Mouse (Mus musculus): ENCODE measurements around the gene Zbtb24.
"Not testable (repeated sequence)": the region's sequence is repeated elsewhere in the genome, so short reads cannot be mapped to it uniquely, and the experiment has no call there.

Gene Zbtb24

DNA sequence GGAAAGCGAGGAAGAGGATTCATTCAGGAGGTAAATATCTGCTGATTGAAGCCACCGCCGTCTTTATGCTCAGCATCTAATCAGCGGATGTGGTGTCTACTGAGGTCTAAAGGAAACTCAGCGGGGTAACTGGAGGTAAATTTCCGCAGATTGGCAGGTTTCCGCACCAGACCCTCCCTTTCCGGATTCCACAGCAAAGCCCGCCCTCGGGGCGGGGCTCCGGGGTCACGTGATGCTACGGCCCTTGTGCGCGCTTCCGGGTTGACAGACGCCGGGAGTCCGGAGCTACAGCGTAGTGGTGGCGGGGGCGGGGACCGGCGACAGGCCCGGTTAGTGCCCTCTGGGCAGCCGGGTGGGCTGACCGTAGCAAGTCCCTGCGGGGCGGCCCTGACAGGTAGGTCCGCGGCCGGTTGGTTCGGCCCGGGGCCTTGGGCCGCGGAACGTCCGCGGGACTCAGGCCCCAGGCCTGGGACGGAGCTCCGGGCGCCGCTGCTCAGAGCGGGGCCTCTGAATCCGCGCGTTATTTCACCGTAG is at the start of gene Zbtb24:
Zbtb24 (plus strand) TSS at position 247 of the 534 bp plus-strand sequence.
- in situ Hi-C loops (cut with MboI, MseI), result no loop called here

DNA sequence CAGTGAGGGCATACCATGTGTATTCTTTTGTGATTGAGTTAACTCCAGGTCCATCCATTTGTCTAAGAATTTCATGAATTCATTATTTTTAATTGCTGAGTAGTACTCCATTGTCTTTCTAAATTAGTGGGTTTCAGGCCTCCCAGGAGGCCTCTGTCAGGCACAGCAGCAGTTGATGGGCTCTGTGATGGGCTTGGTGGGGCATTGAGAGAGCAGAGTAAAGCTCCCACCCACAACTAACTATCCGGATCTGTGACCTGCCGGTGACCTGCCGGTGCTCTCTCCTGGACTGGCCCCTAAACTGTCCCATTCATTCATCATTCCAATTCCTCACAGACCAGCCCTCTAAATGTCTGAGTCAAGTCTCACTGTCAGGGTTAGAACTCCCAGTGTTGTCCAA is 49.1 kb upstream of the Zbtb24 start:
- in situ Hi-C loops (cut with MboI, MseI), result no loop called here

DNA sequence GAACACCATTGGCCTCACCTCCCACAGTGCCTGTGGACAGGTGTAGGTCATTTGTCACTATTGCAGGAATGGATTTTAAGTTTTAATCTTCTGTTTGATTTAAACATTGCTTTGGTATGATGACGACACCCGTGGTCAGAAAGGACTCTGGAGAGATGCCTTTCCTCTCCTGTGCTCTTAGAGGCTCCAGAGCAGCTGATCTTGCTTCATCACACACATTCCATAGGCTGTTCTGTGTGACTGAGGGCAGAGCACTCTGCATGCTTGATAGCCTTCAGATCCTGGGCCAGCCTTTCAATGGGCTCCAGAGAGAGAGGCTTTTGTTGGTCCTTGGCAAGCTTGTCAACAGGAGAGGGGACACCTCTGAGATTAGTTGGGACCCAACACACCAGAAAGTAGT is 46.8 kb upstream of the Zbtb24 start:
- in situ Hi-C loops (cut with MboI, MseI), result no loop called here

DNA sequence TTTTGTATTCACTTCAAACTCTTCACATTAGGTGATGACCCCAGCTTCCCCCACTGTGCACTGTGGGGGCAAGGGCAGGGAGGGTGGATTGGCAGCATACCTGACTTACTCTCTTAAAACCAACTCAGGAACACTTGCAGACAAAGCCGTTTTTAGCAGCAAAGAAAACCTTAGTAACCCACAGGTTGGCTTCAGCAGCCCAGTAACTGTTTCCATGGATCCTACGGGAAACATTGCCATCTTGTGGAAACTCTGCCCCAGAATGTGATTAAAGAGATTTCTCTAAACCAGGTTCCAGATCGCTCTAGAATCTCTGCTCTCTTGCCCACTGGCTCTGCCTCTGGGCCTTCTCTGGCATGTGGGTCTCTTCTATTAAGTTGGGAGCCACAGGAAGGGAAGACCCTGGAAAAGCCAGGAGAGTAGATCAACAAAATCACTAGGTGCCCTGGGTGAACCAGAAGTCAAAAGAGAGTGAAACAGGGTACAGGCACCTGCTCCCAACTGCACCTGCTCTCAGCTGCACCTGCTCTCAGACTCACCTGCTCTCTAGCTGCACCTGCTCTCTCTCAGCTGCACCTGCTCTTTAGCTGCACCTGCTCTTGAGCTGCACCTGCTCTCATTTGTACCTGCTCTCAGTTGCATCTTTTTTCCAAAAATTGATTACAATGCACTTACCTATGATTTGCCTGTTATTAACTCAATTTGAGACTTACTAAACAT is 46.1 kb upstream of the Zbtb24 start:
- in situ Hi-C loops (cut with MboI, MseI), result no loop called here

DNA sequence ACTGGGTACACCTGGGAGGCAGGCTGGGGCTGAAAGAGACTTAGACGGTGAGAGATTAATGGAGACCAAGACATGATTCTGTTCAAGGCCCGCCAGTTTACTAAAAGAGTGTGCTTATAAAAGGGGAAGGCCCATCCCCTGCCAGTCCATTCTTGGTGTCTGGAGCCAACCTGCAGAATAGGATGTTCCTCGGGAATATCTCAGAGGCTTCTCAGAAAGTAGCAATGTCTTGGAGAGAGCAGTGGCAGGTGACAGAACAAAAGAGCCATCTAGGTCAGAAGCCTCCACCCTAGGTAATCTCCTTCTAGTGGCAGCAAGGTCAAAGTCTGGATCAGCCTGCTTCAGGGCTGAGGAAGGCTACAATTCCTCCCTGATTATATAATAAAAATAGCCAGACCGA is 40.0 kb upstream of the Zbtb24 start:
- in situ Hi-C loops (cut with MboI, MseI), result not testable (repeated sequence)

DNA sequence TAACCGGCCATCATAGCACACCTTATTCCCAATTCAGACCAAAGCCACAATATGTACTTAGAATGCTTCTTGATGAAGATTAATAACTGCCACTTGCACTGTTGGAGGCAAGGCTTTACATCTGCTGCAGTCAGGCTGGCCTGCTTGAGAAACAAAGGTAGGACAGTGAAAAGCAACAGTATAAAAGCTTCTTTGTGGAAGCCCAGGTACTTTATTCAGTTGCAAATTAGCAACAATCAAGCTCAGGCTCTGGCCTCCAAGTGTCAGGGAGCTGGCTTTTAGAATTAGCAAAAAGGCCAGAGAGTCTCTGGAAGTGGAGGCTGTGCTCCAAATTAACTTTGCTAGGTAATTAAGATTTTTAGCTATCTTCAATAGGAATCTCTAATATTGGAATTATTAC is 39.4 kb upstream of the Zbtb24 start:
- in situ Hi-C loops (cut with MboI, MseI), result not testable (repeated sequence)

DNA sequence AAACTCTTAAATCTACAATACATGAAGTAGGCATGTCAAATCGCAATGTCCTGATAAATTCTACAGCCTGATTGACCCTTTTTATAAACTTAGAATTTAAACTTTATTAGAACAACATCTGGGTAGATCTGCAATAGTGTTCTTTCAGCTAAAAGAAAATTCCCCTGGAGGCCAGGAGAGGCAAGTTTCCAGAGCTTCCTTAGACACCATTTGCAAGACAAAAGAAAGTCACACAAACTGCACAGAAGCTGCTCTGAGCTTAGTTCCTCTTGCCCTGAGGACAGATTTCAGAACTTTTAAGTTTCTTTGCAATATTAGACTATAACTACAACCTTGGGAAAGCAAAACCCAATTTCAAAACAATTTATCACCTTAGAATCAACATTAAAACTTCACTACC is 36.7 kb upstream of the Zbtb24 start:
- in situ Hi-C loops (cut with MboI, MseI), result not testable (repeated sequence)

DNA sequence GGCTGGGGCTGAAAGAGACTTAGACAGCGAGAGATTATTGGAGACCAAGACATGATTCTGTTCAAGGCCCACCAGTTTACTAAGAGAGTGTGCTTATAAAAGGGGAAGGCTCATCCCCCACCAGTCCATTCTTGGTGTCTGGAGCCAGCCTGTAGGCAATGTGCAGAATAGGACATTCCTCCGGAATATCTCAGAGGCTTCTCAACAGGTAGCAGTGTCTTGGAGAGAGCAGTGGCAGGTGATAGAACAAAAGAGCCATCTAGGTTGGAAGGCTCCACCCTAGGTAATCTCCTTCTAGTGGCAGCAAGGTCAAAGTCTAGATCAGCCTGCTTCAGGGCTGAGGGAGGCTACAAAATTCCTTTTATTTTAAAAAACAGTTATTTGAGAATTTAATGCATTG is 34.8 kb upstream of the Zbtb24 start:
- in situ Hi-C loops (cut with MboI, MseI), result not testable (repeated sequence)

DNA sequence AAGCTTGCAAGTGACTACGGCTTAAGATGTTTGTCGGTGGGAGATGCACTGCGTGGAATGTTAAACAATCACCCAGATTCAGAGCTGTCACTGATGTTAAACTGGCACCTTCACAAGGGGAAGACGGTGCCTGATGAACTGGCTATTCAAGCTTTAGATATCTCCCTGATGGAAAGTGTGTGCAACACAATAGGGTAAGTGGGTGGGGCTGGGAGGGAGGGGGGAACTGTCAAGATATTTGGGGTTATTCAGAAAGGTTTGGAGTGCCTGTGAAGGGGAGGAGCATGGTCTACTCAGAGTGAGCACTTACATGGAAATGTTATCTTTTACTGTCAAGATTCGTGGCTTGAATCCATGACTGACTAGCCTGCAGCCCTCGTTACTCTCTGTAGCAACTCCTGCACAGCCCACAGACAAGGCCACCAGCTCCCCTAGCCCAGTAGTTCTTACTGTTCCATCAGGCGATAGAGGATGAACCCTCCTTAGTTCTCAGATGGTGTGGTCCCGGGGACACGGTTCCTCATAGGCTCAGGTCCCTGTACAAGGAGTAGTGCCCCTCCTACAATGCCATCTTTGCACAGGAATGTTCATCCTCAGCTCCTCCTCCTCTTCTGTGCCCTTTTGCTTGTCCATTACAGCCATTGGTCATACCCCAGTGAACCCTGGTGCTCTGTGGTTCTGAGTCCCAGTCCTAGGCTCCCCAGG is 29.5 kb upstream of the Zbtb24 start:
- in situ Hi-C loops (cut with MboI, MseI), result loop anchor here in 1 of 2 experiments (5.0 kb wide), 1 partner anchor 257 kb away; no protein-coding TSS in a partner anchor

DNA sequence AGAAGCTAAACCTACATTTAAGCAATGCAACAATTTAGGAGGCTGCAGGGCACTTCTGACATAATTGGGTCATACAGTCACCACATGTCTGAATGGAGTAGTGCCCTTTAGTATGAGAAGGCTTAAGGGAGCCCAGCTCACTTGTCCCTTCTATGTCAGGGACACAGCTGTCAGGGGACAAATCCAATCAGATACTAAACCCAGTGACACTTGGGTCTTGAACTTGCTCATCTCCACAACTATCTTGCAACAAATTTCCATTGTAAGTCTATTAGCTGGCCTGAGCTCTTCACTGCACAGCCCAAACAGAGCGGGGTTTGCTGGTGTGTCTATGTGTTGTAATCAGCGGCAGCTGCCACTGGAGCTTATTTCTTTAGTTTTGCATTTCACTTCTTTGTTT is 26.5 kb upstream of the Zbtb24 start:
- in situ Hi-C loops (cut with MboI, MseI), result loop anchor here in 1 of 2 experiments (5.0 kb wide), 1 partner anchor 254 kb away; no protein-coding TSS in a partner anchor

DNA sequence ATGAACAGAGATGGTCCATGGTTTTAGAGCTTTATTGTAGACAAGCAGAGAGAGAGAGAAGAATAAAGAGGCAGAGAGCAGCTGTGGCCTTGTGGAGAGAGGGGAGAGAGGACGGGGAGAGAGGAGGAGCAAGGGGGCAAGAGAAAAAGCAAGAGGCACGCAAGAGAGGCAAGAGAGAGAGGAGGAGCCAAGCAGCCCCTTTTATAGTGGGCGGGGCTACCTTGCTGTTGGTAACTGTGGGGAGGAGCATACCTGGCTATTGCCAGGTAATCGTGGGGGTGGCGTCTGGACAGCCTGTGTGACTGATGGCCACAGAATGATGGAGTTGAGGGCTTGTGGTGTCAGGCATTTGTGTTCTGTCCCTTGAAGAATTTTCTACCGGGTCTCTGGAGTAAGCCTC is 23.8 kb upstream of the Zbtb24 start:
- in situ Hi-C loops (cut with MboI, MseI), result no loop called here

DNA sequence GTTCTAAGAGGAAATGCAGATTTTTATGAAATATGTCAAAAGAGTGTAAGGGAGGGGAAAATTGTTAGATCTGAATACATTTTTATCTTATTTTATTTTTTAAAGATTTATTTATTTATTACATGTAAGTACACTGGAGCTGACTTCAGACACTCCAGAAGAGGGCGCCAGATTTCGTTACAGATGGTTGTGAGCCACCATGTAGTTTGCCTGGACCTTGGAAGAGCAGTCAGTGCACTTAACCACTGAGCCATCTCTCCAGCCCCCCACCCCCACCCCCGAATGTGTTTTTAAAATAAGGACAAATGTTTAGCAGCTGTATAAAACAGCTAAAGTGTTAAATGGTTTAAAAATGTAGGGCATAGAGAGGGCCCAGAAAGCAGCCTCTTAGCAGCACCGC is 15.6 kb upstream of the Zbtb24 start:
- in situ Hi-C loops (cut with MboI, MseI), result loop anchor here (5.0 to 10.0 kb wide), 3 partner anchors 70 to 258 kb away; no protein-coding TSS in a partner anchor

DNA sequence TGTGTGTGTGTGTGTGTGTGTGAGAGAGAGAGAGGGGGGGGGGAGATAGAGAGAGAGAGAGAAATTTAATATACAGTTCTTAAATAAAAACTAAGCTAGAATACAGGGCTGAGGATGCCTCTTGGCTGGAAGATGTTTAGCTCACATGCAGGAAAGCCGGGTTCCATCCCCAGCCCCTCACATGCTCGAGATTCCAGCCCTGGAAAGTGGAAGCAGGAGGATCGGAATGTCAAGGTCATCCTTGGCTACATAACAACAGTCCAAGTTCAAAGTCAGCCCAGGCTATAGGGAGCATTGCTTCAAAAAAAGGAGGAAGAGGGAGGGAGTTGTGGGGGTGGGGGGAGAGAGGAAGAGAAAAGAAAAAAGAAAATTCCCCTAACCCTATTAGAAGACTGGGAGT is 15.0 kb upstream of the Zbtb24 start:
- in situ Hi-C loops (cut with MboI, MseI), result loop anchor here in 1 of 2 experiments (10.0 kb wide), 1 partner anchor 70 kb away; no protein-coding TSS in a partner anchor

DNA sequence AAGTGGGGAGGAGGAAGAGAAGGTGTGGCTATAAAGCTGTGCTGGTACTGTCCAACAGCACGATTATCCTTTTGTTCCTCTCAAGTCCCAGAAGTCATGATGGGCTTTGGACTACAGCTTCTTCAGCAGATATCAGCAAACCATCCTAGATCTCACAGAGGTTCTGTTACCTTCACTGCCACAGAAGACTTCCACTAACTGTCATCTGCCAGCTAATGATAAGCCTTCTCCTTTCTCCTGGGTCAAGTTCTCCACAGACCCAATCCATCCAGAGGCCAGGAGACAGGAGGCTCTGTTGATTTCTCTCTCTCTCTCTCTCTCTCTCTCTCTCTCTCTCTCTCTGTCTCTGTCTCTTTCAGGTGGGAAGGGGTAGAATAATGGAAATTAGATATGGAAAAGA is 2.0 kb upstream of the Zbtb24 start:
- in situ Hi-C loops (cut with MboI, MseI), result loop anchor here (5.0 kb wide), 1 partner anchor 39 kb away; no protein-coding TSS in a partner anchor

DNA sequence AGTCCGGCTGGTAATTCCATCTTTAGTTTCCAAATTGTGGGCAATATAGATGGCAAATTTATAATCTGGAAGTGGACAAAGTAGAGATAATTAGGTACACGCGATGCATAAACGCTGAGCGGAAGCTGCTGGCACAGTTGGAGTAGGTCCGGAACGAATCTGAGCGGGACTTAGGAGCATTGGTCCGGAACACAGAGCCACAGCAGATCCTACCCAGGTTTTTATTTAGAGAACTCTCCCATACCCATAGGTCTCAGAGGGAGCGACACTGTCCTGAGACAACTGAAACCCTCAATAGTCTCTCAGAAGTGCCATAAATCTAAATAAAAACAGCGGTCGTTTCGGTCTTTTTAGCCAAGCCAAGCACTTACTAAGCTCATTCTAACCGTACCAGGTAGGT is 499 bp upstream of the Zbtb24 start:
- in situ Hi-C loops (cut with MboI, MseI), result loop anchor here (5.0 kb wide), 1 partner anchor 38 kb away; no protein-coding TSS in a partner anchor

DNA sequence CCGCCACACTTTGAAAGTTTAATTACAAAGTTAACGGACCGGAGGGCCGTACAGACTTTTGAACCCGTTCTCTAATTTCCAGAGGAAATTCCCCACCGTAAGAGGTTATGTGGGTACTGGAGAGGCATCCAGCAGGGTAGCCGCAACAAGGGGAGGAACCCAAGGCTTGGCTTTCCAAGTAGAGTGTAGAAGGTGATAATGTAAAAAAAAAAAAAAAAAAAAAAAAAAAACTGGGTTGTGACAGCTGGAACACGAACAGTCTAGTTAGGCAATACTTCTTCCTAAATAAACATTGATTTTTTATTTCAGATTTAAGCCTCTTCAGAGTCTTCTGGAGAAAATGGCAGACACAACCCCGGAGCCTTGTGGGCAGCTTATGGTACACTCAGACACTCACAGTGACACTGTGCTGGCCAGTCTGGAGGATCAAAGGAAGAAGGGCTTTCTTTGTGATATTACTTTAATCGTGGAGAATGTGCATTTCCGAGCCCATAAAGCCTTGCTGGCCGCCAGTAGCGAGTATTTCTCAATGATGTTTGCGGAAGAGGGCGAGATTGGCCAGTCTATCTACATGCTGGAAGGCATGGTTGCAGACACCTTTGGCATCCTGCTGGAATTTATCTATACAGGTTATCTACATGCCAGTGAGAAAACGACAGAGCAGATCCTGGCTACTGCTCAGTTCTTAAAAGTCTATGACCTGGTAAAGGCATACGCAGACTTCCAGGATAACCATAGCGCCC is 768 bp downstream of the Zbtb24 start:
- in situ Hi-C loops (cut with MboI, MseI), result no loop called here

DNA sequence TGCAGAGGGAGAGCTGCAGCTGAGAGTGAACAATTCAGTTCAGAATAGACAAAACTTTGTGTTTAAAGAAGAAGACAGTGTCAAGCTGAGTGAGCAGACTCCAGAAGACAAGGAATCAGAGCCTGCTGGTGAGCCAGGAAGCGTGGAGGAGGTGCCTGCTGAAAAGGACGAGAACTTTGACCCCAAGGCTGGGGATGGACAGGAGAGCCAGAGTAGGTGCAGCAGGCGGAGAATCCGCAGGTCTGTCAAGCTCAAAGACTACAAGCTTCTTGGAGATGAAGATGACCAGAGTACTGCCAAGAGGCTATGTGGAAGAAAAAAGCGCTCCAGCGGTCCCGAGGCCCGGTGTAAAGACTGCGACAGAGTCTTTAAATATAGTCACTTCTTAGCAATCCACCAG is 1.5 kb downstream of the Zbtb24 start:
- in situ Hi-C loops (cut with MboI, MseI), result no loop called here

DNA sequence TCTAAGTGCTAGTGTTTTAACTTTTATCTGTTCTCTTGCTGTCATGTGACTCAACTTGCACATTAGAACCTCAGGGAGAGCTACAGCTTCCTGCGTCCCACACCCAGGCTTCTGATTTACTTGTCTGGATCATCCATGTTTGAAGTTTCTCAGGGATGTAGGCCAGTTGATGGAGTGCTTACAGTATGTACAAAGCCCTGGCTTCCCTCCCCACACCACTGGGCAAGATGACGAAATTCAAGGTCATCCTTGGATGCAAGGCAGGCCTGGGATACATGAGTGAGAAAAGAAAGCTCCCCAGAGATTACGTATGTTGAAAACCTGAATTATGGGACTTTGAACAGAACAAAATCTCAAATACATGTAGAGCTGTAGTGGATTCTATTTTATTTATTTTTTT is 2.6 kb downstream of the Zbtb24 start:
- in situ Hi-C loops (cut with MboI, MseI), result no loop called here

DNA sequence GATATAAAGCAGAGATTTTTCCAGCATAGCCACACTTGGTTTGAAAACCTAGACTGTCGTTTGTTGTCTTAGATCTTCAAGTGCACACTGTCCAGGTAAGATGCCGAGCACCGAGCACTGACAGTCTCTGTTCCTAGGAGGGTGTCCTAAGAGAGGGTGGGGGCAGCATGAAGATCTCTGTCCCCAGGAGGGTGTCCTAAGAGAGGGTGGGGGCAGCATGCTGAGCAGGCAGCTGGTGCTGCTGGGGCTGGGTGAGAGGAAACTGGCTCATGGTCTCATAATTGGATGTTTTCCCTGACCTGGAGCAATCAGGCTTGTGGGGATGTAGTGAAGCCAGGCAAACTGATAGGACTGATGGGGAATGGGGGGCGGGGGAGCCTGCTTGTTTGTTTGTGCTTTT is 9.8 kb downstream of the Zbtb24 start:
- in situ Hi-C loops (cut with MboI, MseI), result no loop called here

DNA sequence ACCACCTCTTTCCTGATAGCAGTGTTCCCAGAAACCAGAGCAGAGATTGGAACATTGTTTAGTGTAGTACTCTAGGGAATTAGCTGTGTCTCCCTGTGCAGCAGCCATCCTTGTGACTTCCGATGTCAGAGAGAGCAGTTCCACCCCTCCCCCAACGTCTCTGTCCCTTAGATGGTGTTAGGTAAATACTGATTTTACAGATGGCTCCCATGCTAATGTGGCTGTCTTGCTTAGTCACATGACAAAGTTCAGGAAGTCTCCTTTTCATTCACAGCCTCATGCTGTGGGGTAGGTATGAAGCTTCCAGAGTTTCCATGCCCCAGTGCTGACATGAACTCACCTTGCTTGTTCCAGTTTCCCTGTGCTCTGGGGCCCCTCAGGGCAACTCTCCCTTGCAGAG is 10.3 kb downstream of the Zbtb24 start:
- in situ Hi-C loops (cut with MboI, MseI), result no loop called here

DNA sequence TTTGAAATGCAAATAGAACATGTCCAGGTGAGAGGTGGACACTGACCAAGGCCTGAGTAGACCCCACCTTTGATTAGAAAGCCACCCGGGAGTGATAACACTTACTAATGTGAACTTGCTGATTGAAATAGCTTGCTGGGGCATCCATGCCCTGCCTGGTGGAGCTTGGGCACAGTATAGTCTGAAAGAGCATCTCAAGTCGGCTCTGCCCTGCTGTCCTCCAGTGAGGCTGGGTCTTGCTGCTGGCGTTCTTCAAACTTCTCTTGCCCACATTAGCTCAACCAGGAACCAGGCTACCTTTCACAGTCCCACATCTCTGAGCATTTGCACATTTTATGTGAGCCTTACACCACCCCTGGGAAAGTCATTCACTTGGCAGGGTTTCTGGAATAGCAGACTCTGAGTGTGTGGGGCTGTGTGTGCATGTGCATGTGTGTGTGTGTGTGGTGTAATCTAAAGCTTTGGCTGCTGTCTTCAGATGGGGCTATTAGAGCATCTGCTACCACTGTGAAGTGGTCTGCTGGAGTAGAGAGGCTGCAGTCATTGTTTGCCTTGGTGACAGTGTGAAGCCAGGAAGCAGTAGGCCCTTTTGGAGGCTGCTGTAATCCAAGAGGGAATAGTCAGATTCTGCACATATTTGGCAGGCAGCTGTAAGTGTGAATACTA is 11.0 kb downstream of the Zbtb24 start:
- in situ Hi-C loops (cut with MboI, MseI), result no loop called here
